Mouse (Mus musculus) CH12.LX (cell line): ENCODE measurements around the gene Cdyl2. TPM values are rescaled to one million over a fixed set of nuclear protein-coding genes. Genes with fewer than 3 reads are reported as not detected.

Source experiments
- DNase-seq: peaks from one replicate; pipeline ENCODE4 v3.0.0-alpha.2; 2013; ENCODE audit errors: extremely low read depth
- H3K27ac ChIP-seq: 2 replicates; pipeline ENCODE4 v1.5.1; 2012; ENCODE audit warnings: low read depth, mild to moderate bottlenecking, control low read depth, moderate library complexity; ENCODE audit not compliant: insufficient read depth
- H3K27me3 ChIP-seq: replicated peaks from 2 replicates; pipeline ENCODE3; 2012; ENCODE audit warnings: inconsistent platforms
- H3K36me3 ChIP-seq, 2 experiments: replicated peaks in 1 of 2; 2 replicates each; pipeline versions ENCODE3 to v1.6.1; 2012; ENCODE audit warnings: inconsistent platforms in 1 of 2, low read length in 1 of 2, mild to moderate bottlenecking in 1 of 2, mixed read lengths in 1 of 2, moderate library complexity in 1 of 2; ENCODE audit not compliant: control insufficient read depth in 1 of 2, insufficient read depth in 1 of 2
- H3K4me1 ChIP-seq, 2 experiments: 2 replicates each; pipeline ENCODE4 v1.6.1; 2012; ENCODE audit warnings: inconsistent platforms in 1 of 2, moderate library complexity in 1 of 2; ENCODE audit not compliant: insufficient read depth in 2 of 2, control insufficient read depth in 1 of 2
- H3K4me2 ChIP-seq: 2 replicates; pipeline ENCODE4 v1.6.1; 2012; ENCODE audit warnings: low read depth, mild to moderate bottlenecking, control low read depth; ENCODE audit not compliant: poor library complexity, insufficient read depth, severe bottlenecking
- H3K4me3 ChIP-seq, 3 experiments: fragments of 150-350 bp in 1 of 3; sonication (generic) in 1 of 3; replicated peaks in 1 of 3; 2 replicates each; pipeline versions ENCODE3 to v1.5.1; 2011 to 2012; ENCODE audit warnings: low read depth in 2 of 3, low read length in 2 of 3, mild to moderate bottlenecking in 2 of 3, moderate library complexity in 2 of 3, control low read depth in 1 of 3, improper control_type of control experiment in 1 of 3, inconsistent platforms in 1 of 3, mixed read lengths in 1 of 3; ENCODE audit not compliant: poor library complexity in 1 of 3
- H3K79me2 ChIP-seq: replicated peaks from 2 replicates; pipeline ENCODE4 v1.6.1; 2012; ENCODE audit warnings: mild to moderate bottlenecking, moderate library complexity; ENCODE audit not compliant: control insufficient read depth, poor library complexity, insufficient read depth, severe bottlenecking; ENCODE audit errors: extremely low read depth
- H3K9ac ChIP-seq: 2 replicates; pipeline ENCODE4 v1.6.1; 2012; ENCODE audit warnings: low read depth, mild to moderate bottlenecking, control low read depth, moderate library complexity; ENCODE audit not compliant: insufficient read depth
- H3K9me3 ChIP-seq: replicated peaks from 2 replicates; pipeline ENCODE3; 2012; ENCODE audit warnings: low read length, inconsistent platforms, mixed read lengths
- BHLHE40 ChIP-seq: IDR thresholded peaks from 2 replicates; pipeline ENCODE4 v1.6.1; 2011; ENCODE audit warnings: mild to moderate bottlenecking, low read depth, low read length, improper control_type of control experiment
- CHD2 ChIP-seq: IDR thresholded peaks from 2 replicates; pipeline ENCODE4 v1.6.1; 2011; ENCODE audit warnings: low read length, improper control_type of control experiment
- ELF1 ChIP-seq: IDR thresholded peaks from 2 replicates; pipeline ENCODE4 v1.6.1; 2014; ENCODE audit warnings: low read depth, mild to moderate bottlenecking, inconsistent platforms, low read length, improper control_type of control experiment
- HCFC1 ChIP-seq: IDR thresholded peaks from 2 replicates; pipeline ENCODE4 v1.6.1; 2012; ENCODE audit warnings: low read depth, mild to moderate bottlenecking, inconsistent platforms, low read length, improper control_type of control experiment
- JUND ChIP-seq: conservative IDR thresholded peaks from 2 replicates; pipeline ENCODE4 v1.6.1; 2011; ENCODE audit warnings: low read depth, low read length, improper control_type of control experiment
- MAFK ChIP-seq: IDR thresholded peaks from 2 replicates; pipeline ENCODE4 v1.6.1; 2011; ENCODE audit warnings: low read length, improper control_type of control experiment; ENCODE audit not compliant: insufficient replicate concordance
- MEF2A ChIP-seq: IDR thresholded peaks from 2 replicates; pipeline ENCODE4 v1.6.1; 2014; ENCODE audit warnings: low read depth, mild to moderate bottlenecking, inconsistent platforms, low read length, improper control_type of control experiment, borderline replicate concordance
- MYC ChIP-seq: IDR thresholded peaks from 2 replicates; pipeline ENCODE4 v1.6.1; 2011; ENCODE audit warnings: low read depth, mild to moderate bottlenecking, improper control_type of control experiment, low read length
- RCOR1 ChIP-seq: conservative IDR thresholded peaks from 2 replicates; pipeline ENCODE4 v1.6.1; 2012; ENCODE audit warnings: low read depth, mild to moderate bottlenecking, inconsistent platforms, low read length, improper control_type of control experiment
- TBP ChIP-seq: conservative IDR thresholded peaks from 2 replicates; pipeline ENCODE4 v1.6.1; 2011; ENCODE audit warnings: low read depth, low read length, improper control_type of control experiment
- TCF12 ChIP-seq: IDR thresholded peaks from 2 replicates; pipeline ENCODE4 v1.6.1; 2014; ENCODE audit warnings: low read depth, mild to moderate bottlenecking, inconsistent platforms, low read length, improper control_type of control experiment
- USF1 ChIP-seq: IDR thresholded peaks from 2 replicates; pipeline ENCODE4 v1.6.1; 2014; ENCODE audit warnings: low read depth, mild to moderate bottlenecking, inconsistent platforms, low read length, improper control_type of control experiment
- USF2 ChIP-seq: conservative IDR thresholded peaks from 2 replicates; pipeline ENCODE4 v1.6.1; 2011; ENCODE audit warnings: low read depth, low read length, improper control_type of control experiment
- ZC3H11A ChIP-seq: IDR thresholded peaks from 2 replicates; pipeline ENCODE4 v1.6.1; 2012; ENCODE audit warnings: low read depth, mild to moderate bottlenecking, inconsistent platforms, low read length, improper control_type of control experiment
- ZKSCAN1 ChIP-seq: IDR thresholded peaks from 2 replicates; pipeline ENCODE4 v1.6.1; 2012; ENCODE audit warnings: low read depth, inconsistent platforms, low read length, improper control_type of control experiment, borderline replicate concordance
- ZNF384 ChIP-seq: IDR thresholded peaks from 2 replicates; pipeline ENCODE4 v1.6.1; 2012; ENCODE audit warnings: low read depth, low read length, improper control_type of control experiment, inconsistent platforms
- dilution Hi-C: fragments of 300-500 bp; cut with MboI; formaldehyde crosslinking; loops from 2 replicates; pipeline ENCODE4 v1.14.3; 2020; ENCODE audit warnings: low sequenced_read_pairs; ENCODE audit not compliant: extremely low pct_unique_long_range_greater_than_20kb, extremely low pct_ligation_motif_present
- in situ Hi-C: fragments of 300-500 bp; cut with MboI; formaldehyde crosslinking; loops from 3 replicates; pipeline ENCODE4 v1.14.3; 2019; ENCODE audit warnings: low sequenced_read_pairs, low pct_ligation_motif_present, low pct_unique_long_range_greater_than_20kb, mixed read lengths
- polyA plus RNA-seq: library from polyadenylated mRNA; unstranded; fragments of >175 nt; gene quantifications from 2 replicates; pipeline ENCODE4 v1.2.1, GENCODE M21; 2012; ENCODE audit warnings: low read depth; ENCODE audit not compliant: insufficient read length
- total RNA-seq, 2 experiments: library from RNA; depleted of rRNA; stranded (reverse); fragments of 300-350 nt in 1 of 2; fragments of >200 nt in 1 of 2; gene quantifications; 2 replicates each; pipeline ENCODE4 v1.2.3; 2012 to 2014

The Cdyl2 gene
- total and polyA plus RNA-seq, 3 experiments: 4.4 to 9.4 (median 6.9) TPM

DNA sequence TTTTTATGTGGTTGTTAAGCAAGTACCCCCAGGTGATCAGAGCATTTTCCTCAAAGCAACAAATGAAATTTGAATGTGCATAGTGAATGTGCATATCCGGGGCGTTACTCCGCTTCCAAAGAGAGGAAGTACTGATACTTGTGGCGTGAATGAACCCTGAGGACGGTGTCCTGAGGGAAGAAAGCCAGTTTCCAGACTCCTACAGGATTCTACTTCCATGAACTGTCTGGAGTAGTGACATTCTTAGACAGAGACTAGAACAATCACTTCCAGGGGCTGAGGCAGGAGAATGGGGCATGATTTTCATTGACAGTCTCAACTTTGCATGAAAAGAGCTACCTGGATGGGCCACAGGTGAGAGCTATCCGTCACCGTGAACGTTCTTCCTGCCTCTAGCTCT lies 59.3 kb downstream of the Cdyl2 start:
- no peak overlapping the region for H3K4me3 ChIP-seq
- H3K36me3 ChIP-seq: peaks cover 0 to 12% of the 10 kb centered on the region in 2 experiments
- H3K9me3 ChIP-seq: peaks cover 7% of the 10 kb centered on the region
- H3K27me3 ChIP-seq: no peaks in the 10 kb centered on the region
- in situ Hi-C loops (no loop called here), dilution Hi-C loops (no loop called here)
- DNase-seq: no peak
- no peak overlapping the region for H3K9ac ChIP-seq
- H3K4me1 ChIP-seq: peaks cover 3 to 14% of the 10 kb centered on the region in 2 experiments; a peak in 3 of 4 replicates
- no peak overlapping the region for H3K4me2 ChIP-seq
- H3K79me2 ChIP-seq: no peaks in the 10 kb centered on the region
- H3K27ac ChIP-seq: no peak overlapping the region
- TF ChIP-seq MYC (no peak), TBP (no peak), ELF1 (no peak), ZNF384 (no peak), BHLHE40 (no peak), ZC3H11A (no peak), ZKSCAN1 (no peak), USF2 (no peak), TCF12 (no peak), MEF2A (no peak), JUND (no peak), RCOR1 (no peak), CHD2 (no peak)
- TF ChIP-seq, all 38 proteins: peak for 0

GRCm38 (mm10) chr8:116673052-116673451 lies 59.7 kb downstream of the Cdyl2 start:
- dilution Hi-C loops: no loop called here
- in situ Hi-C loops: no loop called here
- H3K9me3 ChIP-seq: peaks cover 9% of the 10 kb centered on the region

More at GRCm38 (mm10) chr8:116673052-116673451, 59.7 kb downstream of the Cdyl2 start:
- Histone ChIP-seq H3K4me2 (no peak overlapping the region), H3K27ac (no peak overlapping the region), H3K27me3 (no peaks in the 10 kb centered on the region), H3K9ac (no peak overlapping the region), H3K79me2 (no peaks in the 10 kb centered on the region), H3K4me3 (no peak overlapping the region), H3K36me3 (peaks cover 0 to 16% of the 10 kb centered on the region in 2 experiments), H3K4me1 (peaks cover 3 to 14% of the 10 kb centered on the region in 2 experiments; a peak in 3 of 4 replicates)
- TF ChIP-seq MAFK (no peak), TCF12 (no peak), USF1 (no peak), HCFC1 (no peak), RCOR1 (no peak)
- DNase-seq: no peak
